Mouse (Mus musculus): ENCODE results near the gene Tut1. TPM values are rescaled to one million over a fixed set of nuclear protein-coding genes. Genes with fewer than 3 reads are reported as not detected.

Gene Tut1
- polyA plus RNA-seq, 1 experiment from 2014 or later, result 25.5 TPM

DNA sequence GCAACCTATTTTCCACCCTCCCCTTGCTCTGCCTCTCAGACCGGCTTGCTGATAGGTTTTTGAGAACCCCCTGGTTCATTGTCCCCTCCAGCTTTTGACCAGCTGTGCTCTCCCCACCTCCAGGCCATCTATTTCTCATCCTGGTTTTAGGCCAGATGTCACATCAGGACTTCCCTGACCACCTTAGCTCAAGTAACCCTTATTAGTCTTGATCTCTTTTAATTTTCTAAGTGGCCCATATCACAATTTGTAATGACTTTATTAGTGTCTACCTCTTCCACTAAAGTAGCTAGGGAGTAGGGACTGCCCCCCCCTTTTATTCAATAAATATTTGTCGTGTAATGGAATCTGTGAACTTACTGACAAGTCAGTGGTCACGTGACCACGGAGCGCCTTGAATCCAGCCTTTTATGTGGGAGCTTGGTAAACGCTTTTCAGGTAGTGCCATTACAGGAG, 32.8 kb upstream of the Tut1 start:
- H3K4me1 ChIP-seq (ENCODE audit: control insufficient read depth, insufficient read depth, low read length), result no peaks in the 10 kb centered on the region
- H3K4me2 ChIP-seq (ENCODE audit: low read depth, low read length), result peak overlapping the region; percentile 52
- H3K9ac ChIP-seq (replicated peaks; ENCODE audit: low read length), result peak overlapping the region; percentile 81
- no peaks in the 10 kb centered on the region for H3K27me3 ChIP-seq (ENCODE audit: control insufficient read depth, insufficient read depth, low read length)
- no peaks in the 10 kb centered on the region for H3K9me3 ChIP-seq (replicated peaks; ENCODE audit: control insufficient read depth, low read length)
- no peak for ATAC-seq (replicated peaks; ENCODE audit: insufficient number of reproducible peaks, low FRiP score, low TSS enrichment, low read depth)
- H3K4me3 ChIP-seq (ENCODE audit: low read depth, low read length), result peak overlapping the region; percentile 76
- peaks cover 7% of the 10 kb centered on the region; the same call in 1 of the 2 replicates for H3K36me3 ChIP-seq (replicated peaks; ENCODE audit: control insufficient read depth, insufficient read depth, low read depth, low read length)
- 2% methylated on average over 6 of the region's 6 CpGs for WGBS
- H3K27ac ChIP-seq (replicated peaks; ENCODE audit: low read depth, low read length), result peak overlapping the region; percentile 78
- peak; percentile 75 for DNase-seq (ENCODE audit: low spot score)

- H3K4me2 ChIP-seq (ENCODE audit: low read depth, low read length), result peak overlapping the region; percentile 15; the same call in 1 of the 2 replicates
- no peak overlapping the region for H3K27ac ChIP-seq (replicated peaks; ENCODE audit: low read depth, low read length)
- 54% methylated on average over 9 of the region's 9 CpGs for WGBS
- no peaks in the 10 kb centered on the region for H3K9me3 ChIP-seq (replicated peaks; ENCODE audit: control insufficient read depth, low read length)
- H3K27me3 ChIP-seq (ENCODE audit: control insufficient read depth, insufficient read depth, low read length), result no peaks in the 10 kb centered on the region
- no peak for ATAC-seq (replicated peaks; ENCODE audit: insufficient number of reproducible peaks, low FRiP score, low TSS enrichment, low read depth)
- peak overlapping the region; percentile 76; the same call in 1 of the 2 replicates for H3K4me3 ChIP-seq (ENCODE audit: low read depth, low read length)
- no peak for DNase-seq (ENCODE audit: low spot score)
- no peaks in the 10 kb centered on the region for H3K4me1 ChIP-seq (ENCODE audit: control insufficient read depth, insufficient read depth, low read length)
- peaks cover 2% of the 10 kb centered on the region; the same call in 1 of the 2 replicates for H3K36me3 ChIP-seq (replicated peaks; ENCODE audit: control insufficient read depth, insufficient read depth, low read depth, low read length)
- H3K9ac ChIP-seq (replicated peaks; ENCODE audit: low read length), result no peak overlapping the region
These were observed 31.9 kb upstream of the Tut1 start for GRCm38 (mm10) chr19:8921741-8922140.

GRCm38 (mm10) chr19:8926766-8927165, 26.9 kb upstream of the Tut1 start:
- no peak for ATAC-seq (replicated peaks; ENCODE audit: insufficient number of reproducible peaks, low FRiP score, low TSS enrichment, low read depth)
- DNase-seq (ENCODE audit: low spot score), result no peak
- Histone ChIP-seq H3K4me2 (ENCODE audit: low read depth, low read length) (no peak overlapping the region), H3K27ac (replicated peaks; ENCODE audit: low read depth, low read length) (no peak overlapping the region), H3K27me3 (ENCODE audit: control insufficient read depth, insufficient read depth, low read length) (no peaks in the 10 kb centered on the region), H3K9me3 (replicated peaks; ENCODE audit: control insufficient read depth, low read length) (no peaks in the 10 kb centered on the region), H3K9ac (replicated peaks; ENCODE audit: low read length) (no peak overlapping the region), H3K36me3 (replicated peaks; ENCODE audit: control insufficient read depth, insufficient read depth, low read depth, low read length) (no peaks in the 10 kb centered on the region), H3K4me1 (ENCODE audit: control insufficient read depth, insufficient read depth, low read length) (no peaks in the 10 kb centered on the region), H3K4me3 (ENCODE audit: low read depth, low read length) (no peak overlapping the region)
- WGBS, result 88% methylated on average over 2 of the region's 2 CpGs

DNA sequence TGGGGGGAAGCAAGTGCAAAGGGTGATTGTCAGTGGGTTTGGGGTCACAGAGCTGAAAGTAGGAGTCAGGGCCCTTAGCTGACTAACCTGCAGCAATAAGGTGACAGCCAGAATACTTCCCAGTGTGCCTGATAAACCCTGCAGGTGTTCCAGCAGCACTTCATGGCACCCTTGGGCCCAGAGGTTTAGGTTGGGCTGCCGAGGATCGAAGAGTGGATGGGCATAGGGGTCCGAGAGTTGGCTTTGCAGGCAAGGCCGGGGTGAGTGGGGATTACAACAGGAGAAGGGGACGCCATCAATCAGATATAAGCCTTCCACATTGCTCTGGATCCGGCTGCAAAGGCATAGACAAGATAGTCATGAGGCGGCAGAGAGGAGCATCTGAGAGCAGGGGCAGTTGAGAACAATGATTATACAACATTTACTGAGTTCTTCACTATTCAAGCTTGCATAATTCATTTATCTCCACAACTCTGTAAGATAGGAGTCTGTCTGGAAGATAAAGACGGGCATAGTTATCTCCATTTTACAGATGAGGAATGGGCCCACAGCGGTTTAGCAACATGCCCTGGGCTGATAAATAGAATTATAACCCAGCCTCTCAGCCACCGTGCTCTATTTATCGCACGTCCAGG, 25.6 kb upstream of the Tut1 start:
- Histone ChIP-seq H3K36me3 (replicated peaks; ENCODE audit: control insufficient read depth, insufficient read depth, low read depth, low read length) (no peaks in the 10 kb centered on the region), H3K4me1 (ENCODE audit: control insufficient read depth, insufficient read depth, low read length) (no peaks in the 10 kb centered on the region), H3K27ac (replicated peaks; ENCODE audit: low read depth, low read length) (no peak overlapping the region), H3K27me3 (ENCODE audit: control insufficient read depth, insufficient read depth, low read length) (no peaks in the 10 kb centered on the region), H3K9ac (replicated peaks; ENCODE audit: low read length) (no peak overlapping the region), H3K4me3 (ENCODE audit: low read depth, low read length) (no peak overlapping the region), H3K4me2 (ENCODE audit: low read depth, low read length) (no peak overlapping the region), H3K9me3 (replicated peaks; ENCODE audit: control insufficient read depth, low read length) (no peaks in the 10 kb centered on the region)
- DNase-seq (ENCODE audit: low spot score) (no peak), ATAC-seq (replicated peaks; ENCODE audit: insufficient number of reproducible peaks, low FRiP score, low TSS enrichment, low read depth) (no peak)
- WGBS, result 89% methylated on average over 12 of the region's 12 CpGs

DNA sequence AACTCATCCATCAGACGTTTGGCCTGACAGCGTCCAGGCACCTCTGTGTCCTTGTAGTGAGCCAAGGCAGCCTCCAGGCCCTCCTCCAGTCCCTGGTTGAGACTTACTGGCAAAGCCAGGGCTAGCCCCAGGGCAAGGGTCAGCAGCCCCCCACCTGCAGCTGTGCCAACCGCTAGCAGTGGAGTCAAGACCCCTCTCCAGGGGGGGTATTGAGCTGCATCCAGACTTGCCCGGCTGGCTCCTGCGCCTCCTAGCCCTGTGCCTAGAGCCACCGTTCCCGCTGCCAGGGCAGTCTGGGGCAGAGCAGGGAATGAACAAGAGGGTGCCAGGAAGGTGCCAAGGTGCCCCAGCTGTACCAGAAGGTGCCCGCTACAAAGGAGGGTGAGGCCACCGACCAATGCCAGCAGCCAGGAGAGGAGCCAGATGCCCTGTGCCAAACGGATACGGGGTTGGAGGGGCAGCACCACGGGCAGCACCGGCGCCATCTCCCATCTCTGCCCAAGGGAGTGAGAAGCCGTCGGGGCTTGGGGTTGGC, 24.9 kb upstream of the Tut1 start:
- H3K4me1 ChIP-seq (ENCODE audit: control insufficient read depth, insufficient read depth, low read length), result no peaks in the 10 kb centered on the region
- peak overlapping the region; percentile 71 for H3K4me3 ChIP-seq (ENCODE audit: low read depth, low read length)
- H3K27ac ChIP-seq (replicated peaks; ENCODE audit: low read depth, low read length), result peak overlapping the region; percentile 47; the same call in 1 of the 2 replicates
- no peak; the same call in 1 of the 2 replicates for ATAC-seq (replicated peaks; ENCODE audit: insufficient number of reproducible peaks, low FRiP score, low TSS enrichment, low read depth)
- H3K36me3 ChIP-seq (replicated peaks; ENCODE audit: control insufficient read depth, insufficient read depth, low read depth, low read length), result no peaks in the 10 kb centered on the region
- H3K9me3 ChIP-seq (replicated peaks; ENCODE audit: control insufficient read depth, low read length), result no peaks in the 10 kb centered on the region
- H3K27me3 ChIP-seq (ENCODE audit: control insufficient read depth, insufficient read depth, low read length), result no peaks in the 10 kb centered on the region
- DNase-seq (ENCODE audit: low spot score), result no peak
- H3K4me2 ChIP-seq (ENCODE audit: low read depth, low read length), result peak overlapping the region; percentile 81
- 17% methylated on average over 12 of the region's 16 CpGs for WGBS
- H3K9ac ChIP-seq (replicated peaks; ENCODE audit: low read length), result peak overlapping the region; percentile 83

- H3K27ac ChIP-seq (replicated peaks; ENCODE audit: low read depth, low read length), result peak within 1 kb of the TSS; percentile 47; the same call in 1 of the 2 replicates
- H3K9ac ChIP-seq (replicated peaks; ENCODE audit: low read length), result peak within 1 kb of the TSS; percentile 83
- peak within 1 kb of the TSS; percentile 71 for H3K4me3 ChIP-seq (ENCODE audit: low read depth, low read length)
- peak; percentile 73 for DNase-seq (ENCODE audit: low spot score)
- peak; percentile 74 for ATAC-seq (replicated peaks; ENCODE audit: insufficient number of reproducible peaks, low FRiP score, low TSS enrichment, low read depth)
- under 1% methylated on average over 60 of the region's 74 CpGs for WGBS
- no peaks in the 10 kb centered on the region for H3K27me3 ChIP-seq (ENCODE audit: control insufficient read depth, insufficient read depth, low read length)
- no peaks in the 10 kb centered on the region for H3K36me3 ChIP-seq (replicated peaks; ENCODE audit: control insufficient read depth, insufficient read depth, low read depth, low read length)
- H3K4me1 ChIP-seq (ENCODE audit: control insufficient read depth, insufficient read depth, low read length), result no peaks in the 10 kb centered on the region
- no peaks in the 10 kb centered on the region for H3K9me3 ChIP-seq (replicated peaks; ENCODE audit: control insufficient read depth, low read length)
- peak within 1 kb of the TSS; percentile 81 for H3K4me2 ChIP-seq (ENCODE audit: low read depth, low read length)
These were observed 24.2 kb upstream of the Tut1 start, which contains the start of the genes Rom1 and Eml3 for GRCm38 (mm10) chr19:8929224-8930088. TSS of gene Rom1 (minus strand) at chr19:8929356. TSS of gene Eml3 (plus strand) at chr19:8929552.

GRCm38 (mm10) chr19:8930117-8930516, 23.5 kb upstream of the Tut1 start:
- 14% methylated on average over 11 of the region's 11 CpGs for WGBS
- DNase-seq (ENCODE audit: low spot score), result no peak
- Histone ChIP-seq H3K9me3 (replicated peaks; ENCODE audit: control insufficient read depth, low read length) (no peaks in the 10 kb centered on the region), H3K36me3 (replicated peaks; ENCODE audit: control insufficient read depth, insufficient read depth, low read depth, low read length) (no peaks in the 10 kb centered on the region), H3K27ac (replicated peaks; ENCODE audit: low read depth, low read length) (peak overlapping the region; percentile 47; the same call in 1 of the 2 replicates), H3K4me2 (ENCODE audit: low read depth, low read length) (peak overlapping the region; percentile 81), H3K9ac (replicated peaks; ENCODE audit: low read length) (peak overlapping the region; percentile 83), H3K4me3 (ENCODE audit: low read depth, low read length) (peak overlapping the region; percentile 71), H3K27me3 (ENCODE audit: control insufficient read depth, insufficient read depth, low read length) (no peaks in the 10 kb centered on the region), H3K4me1 (ENCODE audit: control insufficient read depth, insufficient read depth, low read length) (no peaks in the 10 kb centered on the region)
- no peak for ATAC-seq (replicated peaks; ENCODE audit: insufficient number of reproducible peaks, low FRiP score, low TSS enrichment, low read depth)

All from embryonic facial prominence, embryonic 11.5 days (tissue).